Mouse (Mus musculus) bone marrow, adult 2 months (tissue): ENCODE results near the gene Dock1.

ENCODE experiments used
- CTCF ChIP-seq: fragments of 200-500 bp; IDR thresholded peaks from 2 replicates; pipeline ENCODE4 v1.5.1; 2011; ENCODE audit warnings: low read length, control low read depth; ENCODE audit not compliant: control insufficient read depth, insufficient read depth
- POLR2A ChIP-seq: fragments of 200-500 bp; IDR thresholded peaks from 2 replicates; pipeline ENCODE4 v1.6.1; 2011; ENCODE audit warnings: low read depth, mild to moderate bottlenecking, control low read depth, low read length, borderline replicate concordance; ENCODE audit not compliant: control insufficient read depth

DNA sequence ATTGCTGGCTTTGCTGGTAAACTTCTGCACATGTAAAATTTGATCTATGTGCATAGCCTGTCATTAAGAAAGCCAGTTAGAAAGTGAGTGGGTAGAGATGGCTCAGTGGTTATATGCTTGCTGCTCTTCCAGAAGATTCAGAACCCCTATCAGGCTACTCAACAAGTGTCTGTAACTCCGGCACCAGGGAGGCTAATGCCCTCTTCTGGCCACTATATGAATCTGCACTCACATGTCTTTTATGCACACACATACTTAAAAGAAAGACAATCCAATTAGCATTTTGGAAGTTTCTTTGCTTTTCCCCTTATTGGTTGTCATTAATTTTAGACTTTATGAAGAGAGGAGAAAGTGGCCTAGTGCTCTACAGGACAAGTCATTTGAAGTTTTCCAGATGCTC lies 41.1 kb downstream of the Dock1 start:
- no peak for TF ChIP-seq POLR2A
- TF ChIP-seq CTCF = no peak
